Mouse (Mus musculus) forebrain, embryonic 10.5 days (tissue): ENCODE data around the gene Nim1k. TPM values are rescaled to one million over a fixed set of nuclear protein-coding genes. Genes with fewer than 3 reads are reported as not detected.

Source experiments
- DNase-seq: peaks from one replicate; pipeline ENCODE4 v3.0.0-alpha.2; 2017; ENCODE audit warnings: low spot score; ENCODE audit errors: extremely low spot score
- H3K27ac ChIP-seq: fragments of 300-500 bp; sonication (generic); 2 replicates; pipeline ENCODE4 v1.5.1; 2016; ENCODE audit warnings: mild to moderate bottlenecking
- H3K27me3 ChIP-seq: fragments of 300-500 bp; sonication (generic); 2 replicates; pipeline ENCODE4 v1.6.1; 2016; ENCODE audit warnings: mild to moderate bottlenecking; ENCODE audit not compliant: poor library complexity, severe bottlenecking
- H3K36me3 ChIP-seq: fragments of 300-500 bp; sonication (generic); replicated peaks from 2 replicates; pipeline ENCODE4 v1.6.1; 2016; ENCODE audit warnings: mild to moderate bottlenecking, moderate library complexity
- H3K4me1 ChIP-seq: fragments of 300-500 bp; sonication (generic); 2 replicates; pipeline ENCODE4 v1.6.1; 2016
- H3K4me3 ChIP-seq: fragments of 300-500 bp; sonication (generic); 2 replicates; pipeline ENCODE4 v1.5.1; 2016; ENCODE audit warnings: mild to moderate bottlenecking, moderate library complexity
- H3K9me3 ChIP-seq: fragments of 300-500 bp; sonication (generic); 2 replicates; pipeline ENCODE4 v1.6.1; 2016; ENCODE audit warnings: mild to moderate bottlenecking, moderate library complexity
- WGBS: fragments of 180-500 bp; shearing (Covaris S2); methylation state at CpG from one replicate; pipeline ENCODE4 v1.1.7; 2016; 5-methylcytosine and 5-hydroxymethylcytosine counted together
- polyA plus RNA-seq: library from polyadenylated mRNA; unstranded; fragments of >200 nt; fragmentation: Nextera tagmentation; extraction: Ambion mirVana; gene quantifications from 2 replicates; pipeline ENCODE4 v1.2.1, GENCODE M21; 2016

Gene Nim1k
- 3.3 and 3.5 TPM in 2 replicates for polyA plus RNA-seq

DNA sequence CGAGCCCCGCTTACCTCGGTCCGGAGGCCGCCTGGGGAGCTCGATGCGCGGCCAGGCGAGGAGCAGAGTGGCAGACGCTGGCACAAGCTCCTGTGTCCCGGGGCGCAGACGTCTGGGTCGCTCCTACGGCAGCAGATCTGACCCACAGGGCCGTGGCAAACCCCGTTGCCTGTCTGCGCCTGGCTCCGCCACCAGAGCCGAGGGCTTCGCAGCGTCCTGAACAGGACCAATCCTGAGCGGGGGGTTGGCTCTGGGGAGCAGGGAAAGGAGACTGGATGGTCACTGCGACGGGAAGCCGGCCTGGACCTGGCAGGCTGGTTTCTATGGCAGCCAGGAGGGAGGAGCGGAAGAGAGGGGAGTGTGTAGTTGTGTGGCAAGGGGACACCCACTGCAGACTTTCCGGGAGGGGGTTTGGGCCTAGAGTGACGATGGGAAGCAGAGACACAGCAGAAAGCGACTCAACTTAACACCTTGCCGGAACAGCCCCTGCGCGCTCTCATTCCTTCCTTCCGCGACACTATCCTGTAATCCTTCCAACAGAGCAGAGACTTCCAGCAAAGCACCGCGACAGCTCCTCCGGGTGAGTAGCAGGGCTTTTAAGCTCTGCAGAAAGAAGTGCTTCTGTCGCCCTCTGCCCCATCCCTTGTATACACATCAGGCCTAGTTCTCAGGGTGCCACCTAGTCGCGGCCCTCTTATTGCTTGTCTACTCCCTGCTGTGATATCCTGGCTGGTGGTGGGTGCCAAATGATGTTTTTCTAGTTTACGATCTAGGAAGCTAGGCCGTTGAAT, at the start of gene Nim1k:
Gene Nim1k, minus strand, starts transcription at position 202 of the 791 bp plus-strand sequence.
- peak; percentile 84 for DNase-seq
- no peaks in the 10 kb centered on the region for H3K27me3 ChIP-seq
- H3K36me3 ChIP-seq, result peaks cover 13% of the 10 kb centered on the region
- peaks cover 40% of the 10 kb centered on the region for H3K4me1 ChIP-seq
- peak within 1 kb of the TSS; percentile 89 for H3K27ac ChIP-seq
- H3K9me3 ChIP-seq, result no peaks in the 10 kb centered on the region
- peak within 1 kb of the TSS; percentile 73 for H3K4me3 ChIP-seq
- WGBS, result 2% methylated on average over 43 of the region's 43 CpGs

DNA sequence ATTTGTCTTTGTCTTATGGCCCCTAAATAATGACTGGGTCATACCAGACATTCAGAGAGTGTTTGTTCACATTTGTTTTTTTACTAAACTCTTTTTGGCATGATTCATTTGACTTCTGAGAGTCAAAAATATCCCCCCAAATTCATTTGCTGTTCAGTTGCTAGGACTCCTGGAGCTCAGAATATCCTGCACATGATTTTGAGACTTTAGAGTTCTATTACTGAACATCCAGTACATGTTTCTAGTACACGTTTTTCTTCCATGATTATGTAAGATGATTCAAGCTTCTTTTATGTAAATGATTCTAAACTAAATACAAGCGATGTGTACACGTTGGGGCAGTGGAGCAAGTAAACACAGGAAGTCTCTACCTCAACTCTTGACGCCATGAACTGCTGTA, 42.0 kb upstream of the Nim1k start:
- no peak overlapping the region for H3K4me3 ChIP-seq
- no peaks in the 10 kb centered on the region for H3K36me3 ChIP-seq
- no peak overlapping the region for H3K27ac ChIP-seq
- WGBS, result 80% methylated on average over 4 of the region's 4 CpGs
- H3K4me1 ChIP-seq, result no peaks in the 10 kb centered on the region
- H3K27me3 ChIP-seq, result no peaks in the 10 kb centered on the region
- no peaks in the 10 kb centered on the region for H3K9me3 ChIP-seq
- no peak for DNase-seq

DNA sequence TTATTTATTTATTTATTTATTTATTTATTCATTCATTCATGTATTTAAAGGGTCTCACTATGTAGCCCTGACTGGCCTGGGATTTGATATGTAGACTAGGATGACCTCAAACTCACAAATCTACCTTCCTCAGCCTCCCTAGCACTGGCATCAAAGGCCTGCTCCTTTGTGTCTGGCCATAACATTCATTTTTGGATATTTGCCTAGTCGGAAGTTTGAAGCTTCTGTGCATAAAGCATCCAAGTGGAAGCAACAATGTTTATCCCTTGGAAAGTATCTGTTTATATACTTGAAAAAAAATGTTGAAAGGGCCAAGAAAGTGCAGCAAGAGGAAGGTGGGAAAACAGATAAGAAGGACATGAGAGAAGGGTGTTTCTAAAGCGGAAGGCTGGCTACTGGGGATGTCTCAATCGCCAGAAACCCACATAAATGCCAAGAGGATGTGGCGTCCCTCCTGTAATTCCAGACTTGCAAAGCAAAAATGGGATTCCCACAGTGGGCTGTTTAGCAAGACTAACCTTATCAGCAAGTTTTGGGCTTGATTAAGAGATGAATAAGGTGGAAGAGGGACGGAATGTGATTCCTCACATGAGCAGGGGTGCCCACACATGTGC, 37.2 kb upstream of the Nim1k start:
- no peaks in the 10 kb centered on the region for H3K27me3 ChIP-seq
- 86% methylated on average over 5 of the region's 5 CpGs for WGBS
- DNase-seq, result no peak
- H3K4me3 ChIP-seq, result no peak overlapping the region
- no peak overlapping the region for H3K27ac ChIP-seq
- H3K4me1 ChIP-seq, result peaks cover 25% of the 10 kb centered on the region
- no peaks in the 10 kb centered on the region for H3K9me3 ChIP-seq
- peaks cover 16% of the 10 kb centered on the region for H3K36me3 ChIP-seq

DNA sequence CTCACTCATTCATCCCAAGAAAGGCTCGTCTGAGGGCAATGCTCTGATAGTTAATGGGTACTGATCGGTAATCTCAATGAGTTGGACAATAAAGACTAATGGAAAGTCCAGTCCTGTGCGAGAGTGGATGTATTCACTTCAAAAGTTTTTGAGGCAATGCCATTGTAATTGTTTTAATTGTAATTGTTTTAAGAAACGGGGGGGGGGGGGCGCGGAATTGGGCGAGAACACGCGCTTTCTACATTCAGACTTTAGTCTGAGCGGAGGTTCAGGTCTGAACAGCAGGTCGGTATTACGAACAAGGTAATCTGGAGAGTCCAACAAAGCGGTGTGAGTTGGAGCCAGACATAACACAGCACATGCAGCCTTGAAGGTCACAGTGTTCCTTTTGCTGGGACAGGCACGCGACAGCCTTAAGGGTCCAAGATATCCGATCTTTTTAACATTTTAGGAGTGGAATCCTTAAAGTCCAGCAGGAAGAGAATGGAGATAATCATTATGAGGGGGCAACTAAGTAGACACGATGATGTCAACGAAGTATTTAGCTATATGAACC, 36.0 kb upstream of the Nim1k start:
- no peaks in the 10 kb centered on the region for H3K9me3 ChIP-seq
- peak overlapping the region; percentile 88 for H3K4me3 ChIP-seq
- peak overlapping the region; percentile 98 for H3K27ac ChIP-seq
- peaks cover 25% of the 10 kb centered on the region for H3K4me1 ChIP-seq
- H3K36me3 ChIP-seq, result peaks cover 29% of the 10 kb centered on the region
- H3K27me3 ChIP-seq, result no peaks in the 10 kb centered on the region
- peak; percentile 34 for DNase-seq
- WGBS, result 5% methylated on average over 18 of the region's 18 CpGs

DNA sequence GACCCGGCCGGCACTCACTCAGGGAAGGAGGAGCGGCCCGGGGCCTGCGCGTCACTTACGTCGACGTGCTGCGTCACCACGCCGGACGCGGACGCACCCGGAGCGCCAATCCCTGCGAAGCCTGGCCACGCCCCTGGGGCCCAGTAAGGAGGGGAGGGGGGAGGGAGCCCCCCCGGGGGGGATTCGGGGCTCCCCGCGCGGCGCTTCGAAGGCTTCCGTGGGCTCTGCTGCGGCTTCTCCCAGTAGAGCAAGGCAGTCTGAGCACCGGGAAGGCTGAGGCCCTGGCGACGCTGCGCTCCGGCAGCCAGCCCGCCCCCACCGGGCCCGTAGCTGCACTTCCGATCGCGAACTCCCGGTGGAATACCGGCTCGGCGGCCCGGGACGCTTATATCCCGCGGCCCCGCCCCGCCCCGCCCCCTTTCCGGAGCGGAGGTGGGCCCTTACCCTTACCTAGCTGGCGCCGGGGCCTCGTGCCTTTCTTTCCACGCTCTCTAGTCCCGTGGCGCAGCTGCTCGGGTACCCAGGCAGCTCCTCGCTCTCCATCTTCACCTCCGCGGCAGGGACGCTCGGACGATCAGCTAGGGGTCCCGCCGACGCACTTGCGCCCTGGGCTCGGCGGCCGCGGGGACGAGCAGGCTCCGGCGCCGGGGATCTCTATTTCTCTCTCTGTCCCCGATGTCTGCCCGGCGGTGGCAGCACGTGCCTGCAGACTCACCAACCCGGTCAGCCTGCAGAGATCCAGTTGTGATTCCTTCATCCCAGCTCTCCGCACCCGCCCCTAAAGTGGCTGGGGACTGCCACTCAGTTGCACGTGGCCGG, 35.3 kb upstream of the Nim1k start, which contains the start of gene Zfp131:
Gene Zfp131, minus strand, starts transcription at position 129 of the 819 bp plus-strand sequence.
- peak within 1 kb of the TSS; percentile 88 for H3K4me3 ChIP-seq
- WGBS, result under 1% methylated on average over 81 of the region's 86 CpGs
- no peaks in the 10 kb centered on the region for H3K27me3 ChIP-seq
- H3K27ac ChIP-seq, result peak within 1 kb of the TSS; percentile 98
- H3K4me1 ChIP-seq, result peaks cover 25% of the 10 kb centered on the region
- DNase-seq, result peak; percentile 94
- no peaks in the 10 kb centered on the region for H3K9me3 ChIP-seq
- H3K36me3 ChIP-seq, result peaks cover 36% of the 10 kb centered on the region

DNA sequence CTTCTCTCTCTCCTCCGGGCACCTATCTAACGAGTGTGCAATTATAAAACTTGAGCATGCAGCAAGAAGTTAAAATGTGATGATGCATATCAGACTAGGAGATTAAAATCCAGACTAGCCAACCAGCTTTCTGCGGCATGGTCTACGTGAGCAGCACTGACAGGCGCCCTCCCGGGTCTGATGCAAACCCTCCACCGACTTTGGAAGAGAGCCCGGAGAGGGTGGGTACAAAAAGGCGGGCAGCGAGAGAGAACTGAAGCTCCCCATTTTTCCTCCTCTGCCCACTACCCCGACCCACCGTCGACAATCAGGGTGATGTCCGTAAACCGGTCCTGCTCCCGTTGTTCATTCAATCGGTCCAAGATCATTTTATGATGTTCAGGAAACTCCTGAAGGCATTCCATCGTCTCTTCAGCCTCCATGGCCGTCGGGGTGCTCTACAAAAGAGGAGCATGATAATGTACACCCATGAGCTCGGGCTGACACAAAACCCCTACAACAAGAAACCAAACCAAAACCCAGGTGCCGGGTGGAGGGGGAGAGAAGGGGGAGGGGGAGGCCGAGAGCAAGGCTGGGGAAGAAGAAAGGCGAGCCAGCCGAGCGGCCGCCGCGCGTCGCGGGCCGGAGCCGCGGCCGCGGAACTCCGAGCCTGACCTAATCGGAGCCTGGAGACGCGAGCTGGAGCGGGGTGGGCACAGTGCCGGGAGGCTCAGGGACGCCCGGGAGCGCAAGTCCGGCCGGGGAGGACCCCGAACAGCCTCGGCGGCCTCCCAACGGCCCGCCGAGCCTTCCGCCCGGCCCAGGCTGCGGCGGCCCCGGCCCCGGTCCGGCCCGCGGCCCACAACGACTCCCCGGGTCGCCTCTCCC, 34.4 kb upstream of the Nim1k start:
- peaks cover 25% of the 10 kb centered on the region for H3K4me1 ChIP-seq
- DNase-seq, result no peak
- peak overlapping the region; percentile 98 for H3K27ac ChIP-seq
- H3K9me3 ChIP-seq, result no peaks in the 10 kb centered on the region
- peaks cover 44% of the 10 kb centered on the region for H3K36me3 ChIP-seq
- H3K27me3 ChIP-seq, result no peaks in the 10 kb centered on the region
- WGBS, result 2% methylated on average over 56 of the region's 66 CpGs
- peak overlapping the region; percentile 88 for H3K4me3 ChIP-seq

DNA sequence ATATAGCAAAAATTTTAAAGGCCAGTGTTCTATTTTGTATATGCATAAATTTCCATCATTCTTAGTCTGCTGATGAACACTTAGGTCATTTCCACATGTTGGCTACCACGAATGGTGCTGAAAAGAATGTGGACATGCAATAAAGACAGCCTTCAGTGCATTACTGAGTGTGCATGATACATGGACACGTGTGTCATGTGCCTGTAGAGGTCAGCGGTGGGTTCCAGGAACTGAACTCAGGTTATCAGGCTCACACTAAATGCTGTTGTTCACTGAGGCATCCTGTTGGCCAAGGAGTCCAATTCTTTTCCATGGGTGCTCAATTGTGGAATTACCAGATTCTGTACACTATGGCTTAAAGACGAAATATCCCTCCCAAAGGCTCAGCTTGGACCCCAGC, 27.9 kb upstream of the Nim1k start:
- H3K27ac ChIP-seq, result no peak overlapping the region
- no peak for DNase-seq
- 89% methylated on average over 4 of the region's 4 CpGs for WGBS
- H3K27me3 ChIP-seq, result no peaks in the 10 kb centered on the region
- H3K36me3 ChIP-seq, result peaks cover 99% of the 10 kb centered on the region
- no peaks in the 10 kb centered on the region for H3K9me3 ChIP-seq
- H3K4me3 ChIP-seq, result no peak overlapping the region
- H3K4me1 ChIP-seq, result no peaks in the 10 kb centered on the region

DNA sequence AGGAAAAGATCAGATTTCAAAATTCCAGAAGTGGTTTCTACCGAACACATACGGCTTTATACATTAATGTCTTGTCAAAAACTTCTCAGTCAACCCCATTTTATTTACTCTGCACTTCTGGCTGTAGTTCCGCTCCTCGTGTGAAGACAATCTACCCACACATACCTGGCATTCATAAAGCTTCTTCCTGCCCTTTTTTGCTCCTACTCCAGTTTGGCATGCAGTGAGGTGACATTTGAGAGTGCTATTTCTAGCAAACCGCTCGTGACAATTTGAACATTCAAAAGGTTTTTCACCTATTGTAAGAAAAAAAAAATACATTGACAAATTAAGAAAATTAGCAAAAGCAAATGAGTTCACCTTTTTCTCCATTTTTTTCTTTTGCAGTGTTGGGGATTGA, 12.9 kb upstream of the Nim1k start:
- 95% methylated on average over 6 of the region's 6 CpGs for WGBS
- Histone ChIP-seq H3K36me3 (peaks cover 97% of the 10 kb centered on the region), H3K4me3 (no peak overlapping the region), H3K27ac (no peak overlapping the region), H3K27me3 (no peaks in the 10 kb centered on the region), H3K4me1 (no peaks in the 10 kb centered on the region), H3K9me3 (no peaks in the 10 kb centered on the region)
- no peak for DNase-seq

DNA sequence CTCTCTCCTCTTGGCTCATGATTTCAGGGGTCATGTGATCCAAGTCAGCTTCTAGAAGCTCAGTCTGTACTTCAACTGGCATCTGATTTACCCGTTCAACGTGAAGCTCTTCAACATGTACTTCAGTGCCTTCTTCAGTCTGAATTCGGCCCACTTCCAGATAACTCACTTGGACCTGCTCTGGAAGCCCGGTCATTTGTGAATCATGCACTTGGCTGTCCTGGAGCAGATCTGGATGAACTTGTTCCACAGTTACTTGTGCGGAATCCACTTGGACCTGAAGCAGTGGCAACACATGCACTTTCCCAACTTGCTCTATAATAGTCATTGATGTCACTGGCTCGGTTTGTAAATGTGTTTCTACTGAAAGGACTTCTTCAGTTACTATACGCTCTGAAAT, 10.8 kb upstream of the Nim1k start:
- no peak overlapping the region for H3K27ac ChIP-seq
- no peaks in the 10 kb centered on the region for H3K4me1 ChIP-seq
- WGBS, result 96% methylated on average over 7 of the region's 7 CpGs
- peaks cover 87% of the 10 kb centered on the region for H3K36me3 ChIP-seq
- DNase-seq, result no peak
- no peaks in the 10 kb centered on the region for H3K9me3 ChIP-seq
- no peaks in the 10 kb centered on the region for H3K27me3 ChIP-seq
- H3K4me3 ChIP-seq, result no peak overlapping the region

DNA sequence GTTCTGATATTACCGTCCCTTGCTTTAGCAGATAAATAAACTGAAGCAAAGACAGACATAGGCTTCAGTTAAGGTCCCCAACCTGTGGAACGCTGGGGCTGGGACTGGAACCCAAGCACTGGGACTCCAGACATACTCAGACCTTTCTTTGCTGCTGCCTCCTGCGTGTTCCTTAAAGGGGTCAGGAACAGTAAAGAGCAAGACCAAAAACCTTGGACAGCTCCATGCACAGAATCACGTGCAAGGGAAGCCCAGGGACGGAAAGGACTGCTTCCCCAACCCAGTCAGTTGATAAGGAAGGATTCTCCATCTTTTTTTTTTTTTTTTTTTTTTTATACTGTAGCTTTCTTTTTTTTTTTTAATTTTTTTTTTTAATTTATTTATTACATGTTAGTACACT, 1.1 kb upstream of the Nim1k start:
- DNase-seq, result no peak
- no peak overlapping the region; the same call in 1 of the 2 replicates for H3K4me3 ChIP-seq
- WGBS, result 34% methylated on average over 5 of the region's 5 CpGs
- H3K27me3 ChIP-seq, result no peaks in the 10 kb centered on the region
- peaks cover 22% of the 10 kb centered on the region for H3K36me3 ChIP-seq
- peaks cover 40% of the 10 kb centered on the region for H3K4me1 ChIP-seq
- H3K27ac ChIP-seq, result no peak overlapping the region
- H3K9me3 ChIP-seq, result no peaks in the 10 kb centered on the region

DNA sequence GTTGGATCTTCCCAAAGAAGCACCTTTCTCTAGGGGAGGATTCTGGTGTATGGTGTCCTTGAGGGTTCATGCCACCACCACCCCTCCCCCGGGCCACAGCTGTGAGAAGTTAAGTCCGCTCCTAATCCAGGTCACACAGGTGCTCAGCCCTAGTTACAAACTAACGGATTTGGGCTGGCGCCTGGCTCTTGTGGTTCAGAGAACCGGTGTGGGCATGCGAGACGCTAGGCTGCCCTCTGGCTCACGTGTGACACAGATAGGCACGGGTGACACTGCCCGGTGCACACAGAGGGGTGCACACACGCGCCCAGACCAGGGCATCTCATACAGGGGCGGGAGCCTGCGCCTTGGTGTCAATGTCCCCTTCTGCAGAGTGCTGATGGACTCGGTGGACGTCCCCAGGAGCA, 538 bp downstream of the Nim1k start:
- DNase-seq, result no peak
- Histone ChIP-seq H3K27me3 (no peaks in the 10 kb centered on the region), H3K4me3 (peak overlapping the region; percentile 73), H3K27ac (peak overlapping the region; percentile 89), H3K9me3 (no peaks in the 10 kb centered on the region), H3K36me3 (peaks cover 8% of the 10 kb centered on the region), H3K4me1 (peaks cover 40% of the 10 kb centered on the region)
- under 1% methylated on average over 16 of the region's 16 CpGs for WGBS

DNA sequence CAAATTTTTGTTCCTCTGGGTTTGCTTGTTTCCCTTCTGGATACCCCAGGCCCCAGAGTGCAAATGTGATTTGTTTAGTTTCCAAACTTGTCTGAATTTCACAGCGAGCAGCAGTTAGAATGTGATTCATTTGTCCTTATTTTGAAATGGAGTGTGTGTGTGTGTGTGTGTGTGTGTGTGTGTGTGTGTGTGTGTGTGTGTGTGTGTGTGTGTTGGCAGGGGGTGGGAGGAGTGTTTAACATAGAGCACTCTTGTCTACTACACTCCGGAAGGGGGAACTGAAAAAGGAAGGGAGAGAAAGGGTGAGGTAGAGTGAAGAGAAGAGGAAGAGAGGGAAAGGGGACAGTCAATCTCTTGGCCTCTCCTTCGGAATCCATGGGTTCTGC, 1.1 kb downstream of the Nim1k start:
- H3K4me1 ChIP-seq, result peaks cover 40% of the 10 kb centered on the region
- H3K9me3 ChIP-seq, result no peaks in the 10 kb centered on the region
- H3K27ac ChIP-seq, result peak overlapping the region; percentile 89
- no peak for DNase-seq
- peak overlapping the region; percentile 73 for H3K4me3 ChIP-seq
- WGBS, result 25% methylated on average over 3 of the region's 3 CpGs
- H3K27me3 ChIP-seq, result no peaks in the 10 kb centered on the region
- peaks cover 12% of the 10 kb centered on the region for H3K36me3 ChIP-seq
